Mouse (Mus musculus) right cerebral cortex, adult 18-20 months (tissue): ENCODE results near the gene Morn1.

Experiments
- DNase-seq: peaks from one replicate; pipeline ENCODE4 v3.0.0; 2022; ENCODE audit warnings: mixed read lengths

Gene Morn1

GRCm38 (mm10) chr4:155079666-155080065 is 6.7 kb upstream of the Morn1 start:
- DNase-seq = no peak

- no peak for DNase-seq
Observed at GRCm38 (mm10) chr4:155083553-155083952, 2.8 kb upstream of the Morn1 start.

GRCm38 (mm10) chr4:155084351-155084750 is 2.0 kb upstream of the Morn1 start:
- DNase-seq = no peak

- no peak for DNase-seq
Observed at GRCm38 (mm10) chr4:155085206-155086107, 920 bp upstream of the Morn1 start.

GRCm38 (mm10) chr4:155089241-155089640 is 2.9 kb downstream of the Morn1 start:
- no peak for DNase-seq

- no peak for DNase-seq
Observed at GRCm38 (mm10) chr4:155090147-155090546, 3.8 kb downstream of the Morn1 start.

GRCm38 (mm10) chr4:155090688-155091449 is 4.5 kb downstream of the Morn1 start:
- DNase-seq = no peak

- no peak for DNase-seq
Observed at GRCm38 (mm10) chr4:155092718-155093430, 6.5 kb downstream of the Morn1 start.

- DNase-seq = no peak
Observed at GRCm38 (mm10) chr4:155093431-155094149, 7.2 kb downstream of the Morn1 start.

- DNase-seq = no peak
Observed at GRCm38 (mm10) chr4:155094565-155094964, 8.2 kb downstream of the Morn1 start.

- peak; percentile 90 for DNase-seq
Observed at GRCm38 (mm10) chr4:155095238-155095900, 9.0 kb downstream of the Morn1 start.

- DNase-seq = no peak
Observed at GRCm38 (mm10) chr4:155095967-155096366, 9.6 kb downstream of the Morn1 start.

- no peak for DNase-seq
Observed at GRCm38 (mm10) chr4:155097452-155097851, 11.1 kb downstream of the Morn1 start.

GRCm38 (mm10) chr4:155098572-155098971 is 12.2 kb downstream of the Morn1 start:
- no peak for DNase-seq

GRCm38 (mm10) chr4:155107886-155108285 is 21.5 kb downstream of the Morn1 start:
- no peak for DNase-seq

- DNase-seq = no peak
Observed at GRCm38 (mm10) chr4:155109471-155109870, 23.1 kb downstream of the Morn1 start.

- peak; percentile 33 for DNase-seq
Observed at GRCm38 (mm10) chr4:155113766-155114410, 27.5 kb downstream of the Morn1 start.

GRCm38 (mm10) chr4:155116607-155117006 is 30.2 kb downstream of the Morn1 start:
- DNase-seq = no peak

- no peak for DNase-seq
Observed at GRCm38 (mm10) chr4:155117396-155117978, 31.1 kb downstream of the Morn1 start.

GRCm38 (mm10) chr4:155118278-155118677 is 31.9 kb downstream of the Morn1 start:
- no peak for DNase-seq

- DNase-seq = no peak
Observed at GRCm38 (mm10) chr4:155120038-155120437, 33.7 kb downstream of the Morn1 start.
